Mouse (Mus musculus): ENCODE data around the gene Tnrc18. TPM values are rescaled to one million over a fixed set of nuclear protein-coding genes. Genes with fewer than 3 reads are reported as not detected.

Tnrc18 gene
- polyA plus RNA-seq, 1 experiment from 2014 or later: 32.5 TPM

GRCm38 (mm10) chr5:142693738-142694430, 123.6 kb downstream of the Tnrc18 start:
- H3K4me1 ChIP-seq (ENCODE audit: control insufficient read depth, insufficient read depth, low read length): no peaks in the 10 kb centered on the region
- no peak overlapping the region for H3K9ac ChIP-seq (ENCODE audit: low read length)
- no peaks in the 10 kb centered on the region for H3K9me3 ChIP-seq (ENCODE audit: control insufficient read depth, low read length)
- WGBS: 66% methylated on average over 8 of the region's 8 CpGs
- H3K4me3 ChIP-seq (ENCODE audit: low read depth, low read length): no peak overlapping the region
- H3K36me3 ChIP-seq (ENCODE audit: control insufficient read depth, insufficient read depth, low read length): no peaks in the 10 kb centered on the region
- H3K27ac ChIP-seq (ENCODE audit: low read depth, low read length): no peak overlapping the region
- no peak overlapping the region for H3K4me2 ChIP-seq (ENCODE audit: low read depth)
- no peaks in the 10 kb centered on the region for H3K27me3 ChIP-seq (ENCODE audit: control insufficient read depth, insufficient read depth, low read length)
- ATAC-seq (ENCODE audit: insufficient read depth, low FRiP score, low TSS enrichment) (no peak), DNase-seq (ENCODE audit: low spot score) (no peak)

GRCm38 (mm10) chr5:142692971-142693737, 124.3 kb downstream of the Tnrc18 start:
- Histone ChIP-seq H3K4me2 (ENCODE audit: low read depth) (no peak overlapping the region), H3K9ac (ENCODE audit: low read length) (no peak overlapping the region), H3K27me3 (ENCODE audit: control insufficient read depth, insufficient read depth, low read length) (no peaks in the 10 kb centered on the region), H3K27ac (ENCODE audit: low read depth, low read length) (no peak overlapping the region), H3K36me3 (ENCODE audit: control insufficient read depth, insufficient read depth, low read length) (no peaks in the 10 kb centered on the region), H3K9me3 (ENCODE audit: control insufficient read depth, low read length) (no peaks in the 10 kb centered on the region), H3K4me3 (ENCODE audit: low read depth, low read length) (no peak overlapping the region), H3K4me1 (ENCODE audit: control insufficient read depth, insufficient read depth, low read length) (no peaks in the 10 kb centered on the region)
- 76% methylated on average over 12 of the region's 12 CpGs for WGBS
- DNase-seq (ENCODE audit: low spot score) (no peak), ATAC-seq (ENCODE audit: insufficient read depth, low FRiP score, low TSS enrichment) (no peak)

GRCm38 (mm10) chr5:142692248-142692647, 125.2 kb downstream of the Tnrc18 start, which contains the start of gene Slc29a4:
Gene Slc29a4, plus strand, starts transcription at chr5:142692512.
- 40% methylated on average over 14 of the region's 14 CpGs for WGBS
- Histone ChIP-seq H3K4me3 (ENCODE audit: low read depth, low read length) (no peak within 1 kb of the TSS), H3K27ac (ENCODE audit: low read depth, low read length) (no peak within 1 kb of the TSS)

GRCm38 (mm10) chr5:142690343-142690742, 127.1 kb downstream of the Tnrc18 start:
- no peaks in the 10 kb centered on the region for H3K4me1 ChIP-seq (ENCODE audit: control insufficient read depth, insufficient read depth, low read length)
- no peak overlapping the region for H3K27ac ChIP-seq (ENCODE audit: low read depth, low read length)
- no peaks in the 10 kb centered on the region for H3K27me3 ChIP-seq (ENCODE audit: control insufficient read depth, insufficient read depth, low read length)
- no peak for ATAC-seq (ENCODE audit: insufficient read depth, low FRiP score, low TSS enrichment)
- no peaks in the 10 kb centered on the region for H3K9me3 ChIP-seq (ENCODE audit: control insufficient read depth, low read length)
- no peak overlapping the region for H3K4me3 ChIP-seq (ENCODE audit: low read depth, low read length)
- WGBS: 93% methylated on average over 3 of the region's 3 CpGs
- no peak for DNase-seq (ENCODE audit: low spot score)
- no peak overlapping the region for H3K4me2 ChIP-seq (ENCODE audit: low read depth)
- no peak overlapping the region for H3K9ac ChIP-seq (ENCODE audit: low read length)
- no peaks in the 10 kb centered on the region for H3K36me3 ChIP-seq (ENCODE audit: control insufficient read depth, insufficient read depth, low read length)

More at GRCm38 (mm10) chr5:142692248-142692647, 125.2 kb downstream of the Tnrc18 start, which contains the start of gene Slc29a4:
- H3K36me3 ChIP-seq (ENCODE audit: control insufficient read depth, insufficient read depth, low read length): no peaks in the 10 kb centered on the region
- ATAC-seq (ENCODE audit: insufficient read depth, low FRiP score, low TSS enrichment): no peak
- H3K9ac ChIP-seq (ENCODE audit: low read length): no peak within 1 kb of the TSS
- no peaks in the 10 kb centered on the region for H3K9me3 ChIP-seq (ENCODE audit: control insufficient read depth, low read length)
- H3K4me2 ChIP-seq (ENCODE audit: low read depth): no peak within 1 kb of the TSS
- no peak for DNase-seq (ENCODE audit: low spot score)
- H3K27me3 ChIP-seq (ENCODE audit: control insufficient read depth, insufficient read depth, low read length): no peaks in the 10 kb centered on the region
- no peaks in the 10 kb centered on the region for H3K4me1 ChIP-seq (ENCODE audit: control insufficient read depth, insufficient read depth, low read length)

- Histone ChIP-seq H3K36me3 (ENCODE audit: control insufficient read depth, insufficient read depth, low read length) (no peaks in the 10 kb centered on the region), H3K9ac (ENCODE audit: low read length) (no peak overlapping the region), H3K4me3 (ENCODE audit: low read depth, low read length) (no peak overlapping the region), H3K4me1 (ENCODE audit: control insufficient read depth, insufficient read depth, low read length) (no peaks in the 10 kb centered on the region), H3K4me2 (ENCODE audit: low read depth) (no peak overlapping the region), H3K27ac (ENCODE audit: low read depth, low read length) (no peak overlapping the region), H3K27me3 (ENCODE audit: control insufficient read depth, insufficient read depth, low read length) (no peaks in the 10 kb centered on the region), H3K9me3 (ENCODE audit: control insufficient read depth, low read length) (no peaks in the 10 kb centered on the region)
- 64% methylated on average over 6 of the region's 6 CpGs for WGBS
- ATAC-seq (ENCODE audit: insufficient read depth, low FRiP score, low TSS enrichment) (no peak), DNase-seq (ENCODE audit: low spot score) (no peak)
These were observed 128.6 kb downstream of the Tnrc18 start for GRCm38 (mm10) chr5:142688866-142689265.

GRCm38 (mm10) chr5:142682529-142682928, 134.9 kb downstream of the Tnrc18 start:
- Histone ChIP-seq H3K27ac (ENCODE audit: low read depth, low read length) (no peak overlapping the region), H3K9me3 (ENCODE audit: control insufficient read depth, low read length) (no peaks in the 10 kb centered on the region), H3K4me1 (ENCODE audit: control insufficient read depth, insufficient read depth, low read length) (no peaks in the 10 kb centered on the region), H3K27me3 (ENCODE audit: control insufficient read depth, insufficient read depth, low read length) (no peaks in the 10 kb centered on the region), H3K36me3 (ENCODE audit: control insufficient read depth, insufficient read depth, low read length) (no peaks in the 10 kb centered on the region), H3K4me3 (ENCODE audit: low read depth, low read length) (no peak overlapping the region), H3K4me2 (ENCODE audit: low read depth) (no peak overlapping the region), H3K9ac (ENCODE audit: low read length) (no peak overlapping the region)
- no peak for DNase-seq (ENCODE audit: low spot score)
- 90% methylated on average over 5 of the region's 5 CpGs for WGBS
- ATAC-seq (ENCODE audit: insufficient read depth, low FRiP score, low TSS enrichment): no peak

GRCm38 (mm10) chr5:142681911-142682310, 135.6 kb downstream of the Tnrc18 start:
- 90% methylated on average over 3 of the region's 3 CpGs for WGBS
- Histone ChIP-seq H3K9me3 (ENCODE audit: control insufficient read depth, low read length) (no peaks in the 10 kb centered on the region), H3K27me3 (ENCODE audit: control insufficient read depth, insufficient read depth, low read length) (no peaks in the 10 kb centered on the region)

GRCm38 (mm10) chr5:142679065-142679464, 138.4 kb downstream of the Tnrc18 start:
- DNase-seq (ENCODE audit: low spot score) (no peak), ATAC-seq (ENCODE audit: insufficient read depth, low FRiP score, low TSS enrichment) (no peak)
- Histone ChIP-seq H3K27ac (ENCODE audit: low read depth, low read length) (no peak overlapping the region), H3K4me1 (ENCODE audit: control insufficient read depth, insufficient read depth, low read length) (no peaks in the 10 kb centered on the region), H3K36me3 (ENCODE audit: control insufficient read depth, insufficient read depth, low read length) (no peaks in the 10 kb centered on the region), H3K9me3 (ENCODE audit: control insufficient read depth, low read length) (no peaks in the 10 kb centered on the region), H3K4me3 (ENCODE audit: low read depth, low read length) (no peak overlapping the region), H3K9ac (ENCODE audit: low read length) (no peak overlapping the region), H3K4me2 (ENCODE audit: low read depth) (no peak overlapping the region), H3K27me3 (ENCODE audit: control insufficient read depth, insufficient read depth, low read length) (no peaks in the 10 kb centered on the region)
- WGBS: 70% methylated on average over 1 of the region's 1 CpGs

More at GRCm38 (mm10) chr5:142681911-142682310, 135.6 kb downstream of the Tnrc18 start:
- Histone ChIP-seq H3K9ac (ENCODE audit: low read length) (no peak overlapping the region), H3K4me1 (ENCODE audit: control insufficient read depth, insufficient read depth, low read length) (no peaks in the 10 kb centered on the region), H3K4me3 (ENCODE audit: low read depth, low read length) (no peak overlapping the region), H3K36me3 (ENCODE audit: control insufficient read depth, insufficient read depth, low read length) (no peaks in the 10 kb centered on the region), H3K27ac (ENCODE audit: low read depth, low read length) (no peak overlapping the region), H3K4me2 (ENCODE audit: low read depth) (no peak overlapping the region)
- DNase-seq (ENCODE audit: low spot score): no peak
- no peak for ATAC-seq (ENCODE audit: insufficient read depth, low FRiP score, low TSS enrichment)
